Mouse (Mus musculus): ENCODE data around the gene Pnmal1. TPM values are rescaled to one million over a fixed set of nuclear protein-coding genes. Genes with fewer than 3 reads are reported as not detected.

The Pnmal1 gene
- total and polyA plus RNA-seq, 2 experiments from 2014 or later: 41.2 to 65.2 TPM

DNA sequence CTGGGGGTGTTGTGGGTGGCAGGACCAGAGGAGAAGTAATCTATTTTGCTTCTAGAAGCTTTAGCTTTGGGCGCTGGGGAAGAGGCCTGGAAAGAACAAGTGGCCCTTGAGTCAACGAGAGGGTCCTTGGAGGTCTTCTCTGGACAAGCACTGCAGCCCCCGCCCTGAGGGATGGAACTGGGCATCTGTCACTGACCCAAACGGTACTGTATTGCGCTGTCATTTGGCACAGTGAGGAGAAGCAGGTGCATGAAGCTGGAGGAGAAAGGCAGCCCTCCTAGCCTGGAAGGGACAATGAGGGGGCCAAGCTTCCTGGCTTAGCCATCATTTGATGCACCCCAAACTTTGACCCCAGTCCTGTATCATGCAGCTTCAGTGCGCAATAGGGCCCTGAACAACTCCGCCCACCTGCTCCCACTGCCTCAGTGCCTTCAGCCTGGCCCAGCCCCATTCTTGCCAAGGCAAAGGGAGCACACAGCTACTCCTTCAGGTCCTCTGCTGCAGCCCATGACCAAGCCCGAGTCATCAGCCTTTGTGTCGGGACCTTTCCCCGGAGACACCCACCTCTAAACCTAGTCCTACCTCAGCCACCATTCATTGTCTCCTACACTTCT lies 37.0 kb upstream of the Pnmal1 start:
- H3K27ac ChIP-seq (ENCODE audit: low read depth, low read length): peak overlapping the region; percentile 98
- no peaks in the 10 kb centered on the region for H3K9me3 ChIP-seq (ENCODE audit: low read length)
- peaks cover 15% of the 10 kb centered on the region for H3K36me3 ChIP-seq (ENCODE audit: insufficient read depth, low read length)
- WGBS: 35% methylated on average over 10 of the region's 10 CpGs
- peak overlapping the region; percentile 97 for H3K9ac ChIP-seq (replicated peaks; ENCODE audit: low read length, poor library complexity, severe bottlenecking)
- no peak for TF ChIP-seq CTCF (IDR thresholded peaks at IDR 0.05)
- H3K4me3 ChIP-seq (ENCODE audit: low read depth, low read length): peak overlapping the region; percentile 92
- H3K4me1 ChIP-seq (ENCODE audit: insufficient read depth, low read length): peaks cover 9% of the 10 kb centered on the region; the same call in 1 of the 2 replicates
- no peaks in the 10 kb centered on the region for H3K27me3 ChIP-seq (ENCODE audit: insufficient read depth, low read length)
- no peak for ATAC-seq (ENCODE audit: low FRiP score)
- H3K4me2 ChIP-seq (ENCODE audit: low read depth, low read length, poor library complexity, severe bottlenecking): peak overlapping the region; percentile 95
- peak; percentile 51 for DNase-seq (ENCODE audit: low spot score)

- Histone ChIP-seq H3K4me1 (ENCODE audit: insufficient read depth, low read length) (peaks cover 9% of the 10 kb centered on the region; the same call in 1 of the 2 replicates), H3K4me3 (ENCODE audit: low read depth, low read length) (peak overlapping the region; percentile 92), H3K4me2 (ENCODE audit: low read depth, low read length, poor library complexity, severe bottlenecking) (peak overlapping the region; percentile 95), H3K9ac (replicated peaks; ENCODE audit: low read length, poor library complexity, severe bottlenecking) (peak overlapping the region; percentile 97), H3K36me3 (ENCODE audit: insufficient read depth, low read length) (peaks cover 6% of the 10 kb centered on the region), H3K9me3 (ENCODE audit: low read length) (no peaks in the 10 kb centered on the region), H3K27ac (ENCODE audit: low read depth, low read length) (peak overlapping the region; percentile 98), H3K27me3 (ENCODE audit: insufficient read depth, low read length) (no peaks in the 10 kb centered on the region)
- TF ChIP-seq CTCF (IDR thresholded peaks at IDR 0.05): no peak
- under 1% methylated on average over 28 of the region's 57 CpGs for WGBS
- ATAC-seq (ENCODE audit: low FRiP score) (peak; percentile 3; the same call in 1 of the 2 replicates), DNase-seq (ENCODE audit: low spot score) (peak; percentile 42)
Measured at GRCm38 (mm10) chr7:16923283-16924036, 36.0 kb upstream of the Pnmal1 start.

GRCm38 (mm10) chr7:16924037-16924834 lies 35.2 kb upstream of the Pnmal1 start, which contains the start of gene Calm3:
Calm3 (minus strand) TSS chr7:16924114.
- Histone ChIP-seq H3K36me3 (ENCODE audit: insufficient read depth, low read length) (peaks cover 2% of the 10 kb centered on the region; the same call in 1 of the 2 replicates), H3K27ac (ENCODE audit: low read depth, low read length) (peak within 1 kb of the TSS; percentile 98), H3K4me1 (ENCODE audit: insufficient read depth, low read length) (peaks cover 9% of the 10 kb centered on the region; the same call in 1 of the 2 replicates), H3K27me3 (ENCODE audit: insufficient read depth, low read length) (no peaks in the 10 kb centered on the region), H3K9me3 (ENCODE audit: low read length) (no peaks in the 10 kb centered on the region), H3K4me3 (ENCODE audit: low read depth, low read length) (peak within 1 kb of the TSS; percentile 92), H3K4me2 (ENCODE audit: low read depth, low read length, poor library complexity, severe bottlenecking) (peak within 1 kb of the TSS; percentile 95), H3K9ac (replicated peaks; ENCODE audit: low read length, poor library complexity, severe bottlenecking) (peak within 1 kb of the TSS; percentile 97)
- peak; percentile 52 for TF ChIP-seq CTCF (IDR thresholded peaks at IDR 0.05)
- DNase-seq (ENCODE audit: low spot score): peak; percentile 100
- peak; percentile 90 for ATAC-seq (ENCODE audit: low FRiP score)
- 2% methylated on average over 57 of the region's 64 CpGs for WGBS

DNA sequence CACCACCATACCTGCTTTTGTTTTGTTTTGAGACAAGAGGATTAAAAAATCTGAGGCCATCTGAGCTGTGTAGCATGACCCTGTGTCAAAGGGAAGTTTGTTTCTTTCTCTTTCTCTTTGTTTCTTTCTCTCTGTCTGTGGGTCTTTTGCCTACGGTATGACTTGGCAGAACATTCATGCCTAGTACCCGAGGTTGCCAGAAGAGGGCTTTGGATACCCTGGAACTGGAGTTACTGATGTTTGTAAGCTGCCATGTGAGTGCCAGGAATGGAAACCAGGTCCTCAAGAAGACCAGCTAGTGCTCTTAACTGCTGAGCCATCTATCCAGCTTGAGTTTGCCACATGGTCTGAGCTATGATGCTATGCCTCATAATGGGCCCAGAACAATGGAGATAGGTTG lies 31.1 kb upstream of the Pnmal1 start:
- 54% methylated on average over 2 of the region's 2 CpGs for WGBS
- H3K9ac ChIP-seq (replicated peaks; ENCODE audit: low read length, poor library complexity, severe bottlenecking): no peak overlapping the region
- H3K27me3 ChIP-seq (ENCODE audit: insufficient read depth, low read length): no peaks in the 10 kb centered on the region
- H3K4me2 ChIP-seq (ENCODE audit: low read depth, low read length, poor library complexity, severe bottlenecking): no peak overlapping the region
- TF ChIP-seq CTCF (IDR thresholded peaks at IDR 0.05): peak; percentile 19; the same call in 1 of the 2 replicates
- DNase-seq (ENCODE audit: low spot score): no peak
- H3K9me3 ChIP-seq (ENCODE audit: low read length): no peaks in the 10 kb centered on the region
- H3K27ac ChIP-seq (ENCODE audit: low read depth, low read length): no peak overlapping the region
- no peaks in the 10 kb centered on the region for H3K36me3 ChIP-seq (ENCODE audit: insufficient read depth, low read length)
- no peaks in the 10 kb centered on the region for H3K4me1 ChIP-seq (ENCODE audit: insufficient read depth, low read length)
- ATAC-seq (ENCODE audit: low FRiP score): no peak
- no peak overlapping the region for H3K4me3 ChIP-seq (ENCODE audit: low read depth, low read length)

- Histone ChIP-seq H3K36me3 (ENCODE audit: insufficient read depth, low read length) (no peaks in the 10 kb centered on the region), H3K4me1 (ENCODE audit: insufficient read depth, low read length) (peaks cover 4% of the 10 kb centered on the region; the same call in 1 of the 2 replicates), H3K27me3 (ENCODE audit: insufficient read depth, low read length) (no peaks in the 10 kb centered on the region), H3K27ac (ENCODE audit: low read depth, low read length) (0 out of 2 replicates have a peak overlapping the region, but pooled peaks have one; percentile 34), H3K4me2 (ENCODE audit: low read depth, low read length, poor library complexity, severe bottlenecking) (no peak overlapping the region), H3K9me3 (ENCODE audit: low read length) (no peaks in the 10 kb centered on the region), H3K9ac (replicated peaks; ENCODE audit: low read length, poor library complexity, severe bottlenecking) (no peak overlapping the region), H3K4me3 (ENCODE audit: low read depth, low read length) (no peak overlapping the region)
- WGBS: 10% methylated on average over 1 of the region's 1 CpGs
- TF ChIP-seq CTCF (IDR thresholded peaks at IDR 0.05): peak; percentile 87
- DNase-seq (ENCODE audit: low spot score) (peak; percentile 84), ATAC-seq (ENCODE audit: low FRiP score) (no peak)
Measured at GRCm38 (mm10) chr7:16930850-16931249, 28.6 kb upstream of the Pnmal1 start.
